Mouse (Mus musculus): ENCODE measurements around the gene Fkbp5.

Fkbp5 gene

DNA sequence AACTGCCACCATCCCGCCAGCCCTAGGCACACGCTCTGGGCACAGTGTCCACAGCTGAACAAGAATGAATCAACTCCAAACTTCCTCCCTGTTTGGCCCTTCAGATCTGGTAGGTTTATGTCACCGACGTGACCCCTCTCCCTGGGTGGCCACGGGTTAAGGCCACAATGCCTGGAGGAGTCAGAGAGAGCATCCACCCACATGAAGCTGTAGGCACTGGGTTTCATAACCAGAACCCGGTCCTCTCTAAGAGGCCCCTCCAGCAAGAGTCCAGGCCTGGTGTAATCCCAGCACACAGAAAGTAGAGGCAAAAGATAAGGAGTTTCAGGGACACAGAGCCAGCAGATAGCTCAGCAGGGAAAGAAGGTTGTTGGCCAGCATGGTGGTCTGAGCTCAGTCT is 13.1 kb downstream of the Fkbp5 start:
- DNase-seq (ENCODE audit: low read depth, low spot score) = no peak

DNA sequence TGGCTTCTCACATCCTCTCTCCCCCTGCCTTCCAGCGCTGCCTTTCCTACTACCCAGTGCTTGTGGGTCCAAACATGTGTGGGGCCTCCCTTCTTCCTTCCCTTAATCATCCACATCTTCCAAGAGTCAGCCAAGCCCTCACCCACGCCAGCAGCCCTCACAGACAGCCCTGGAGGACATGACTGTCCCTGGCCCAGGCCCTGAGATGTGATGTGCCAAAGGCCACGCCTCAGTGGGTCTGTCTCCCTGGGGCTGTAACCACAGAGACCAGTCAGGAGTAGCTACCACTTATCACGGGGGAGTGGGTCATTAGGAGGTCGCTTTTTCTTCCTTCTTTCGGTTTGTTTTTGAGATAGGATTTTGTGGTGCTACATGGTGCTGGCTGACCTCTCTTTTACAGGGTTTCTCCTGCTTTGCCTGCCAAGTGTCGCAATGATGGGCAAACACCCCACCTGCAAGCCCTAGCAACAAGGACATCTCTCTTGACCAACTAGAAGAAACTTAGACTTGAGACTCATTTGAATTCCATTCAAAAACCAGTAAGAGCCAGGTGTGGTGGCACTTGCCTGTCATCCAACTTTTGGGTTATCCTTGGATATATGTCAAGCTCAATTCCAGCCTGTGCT is 15.0 kb downstream of the Fkbp5 start:
- no peak for DNase-seq (ENCODE audit: low read depth, low spot score)

DNA sequence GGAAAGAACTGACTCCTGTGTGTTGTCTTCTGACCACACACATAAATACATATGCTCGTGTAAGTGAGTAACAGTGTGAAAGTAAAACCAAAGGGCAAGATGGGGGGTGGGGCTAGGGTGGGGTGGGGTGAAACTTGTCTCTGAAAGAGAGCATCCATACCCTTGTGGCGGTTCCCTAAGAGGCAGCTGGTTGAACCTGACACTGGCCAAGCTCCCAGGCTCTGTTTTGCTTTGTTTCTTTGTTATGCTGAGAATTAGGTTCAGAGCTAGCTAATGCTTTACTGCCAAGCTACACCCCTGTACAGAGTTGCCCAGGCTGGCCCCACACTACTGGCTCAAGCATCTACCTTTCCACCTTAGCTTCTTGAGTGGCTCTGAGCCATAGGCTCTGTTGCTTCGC is 16.9 kb downstream of the Fkbp5 start:
- DNase-seq (ENCODE audit: low read depth, low spot score) = no peak

DNA sequence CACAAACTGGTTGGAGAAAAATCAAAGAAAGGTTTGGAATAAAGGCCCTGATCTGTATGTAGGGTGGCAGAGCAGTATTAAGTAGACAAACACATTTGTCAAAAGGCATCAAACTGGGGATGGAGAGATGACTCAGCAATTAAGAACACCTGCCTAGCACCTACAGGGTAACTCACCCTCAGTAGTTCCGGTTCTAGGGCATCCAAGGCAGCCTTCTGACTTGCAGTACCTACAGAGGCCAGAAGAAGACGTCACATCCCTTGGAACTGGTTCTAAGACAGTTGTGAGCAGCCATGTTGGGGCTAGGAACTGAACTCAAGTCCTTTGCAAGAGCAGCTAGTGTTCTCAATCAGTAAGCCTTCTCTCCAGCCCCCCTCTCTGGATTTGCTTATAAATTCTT is 18.1 kb downstream of the Fkbp5 start:
- DNase-seq (ENCODE audit: low read depth, low spot score) = no peak

DNA sequence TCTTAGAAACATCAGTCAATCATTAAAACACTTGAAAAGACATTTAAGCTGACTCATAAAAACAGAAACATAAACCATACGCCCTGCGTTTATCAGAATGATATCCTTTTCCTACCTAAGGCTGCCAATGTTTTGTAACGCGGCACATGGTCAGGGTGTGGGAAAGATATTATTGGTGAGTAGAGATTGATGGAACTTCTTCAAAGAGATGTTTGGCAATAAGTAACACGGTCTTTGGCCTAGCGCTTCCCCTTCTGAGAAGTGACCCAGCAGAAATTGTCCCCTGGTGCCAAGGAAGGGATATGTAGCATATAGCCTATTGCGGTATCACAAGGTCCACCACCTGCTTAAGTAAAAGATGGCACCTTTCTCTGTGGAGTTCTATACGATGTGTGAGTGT is 21.5 kb downstream of the Fkbp5 start:
- DNase-seq (ENCODE audit: low read depth, low spot score) = no peak

DNA sequence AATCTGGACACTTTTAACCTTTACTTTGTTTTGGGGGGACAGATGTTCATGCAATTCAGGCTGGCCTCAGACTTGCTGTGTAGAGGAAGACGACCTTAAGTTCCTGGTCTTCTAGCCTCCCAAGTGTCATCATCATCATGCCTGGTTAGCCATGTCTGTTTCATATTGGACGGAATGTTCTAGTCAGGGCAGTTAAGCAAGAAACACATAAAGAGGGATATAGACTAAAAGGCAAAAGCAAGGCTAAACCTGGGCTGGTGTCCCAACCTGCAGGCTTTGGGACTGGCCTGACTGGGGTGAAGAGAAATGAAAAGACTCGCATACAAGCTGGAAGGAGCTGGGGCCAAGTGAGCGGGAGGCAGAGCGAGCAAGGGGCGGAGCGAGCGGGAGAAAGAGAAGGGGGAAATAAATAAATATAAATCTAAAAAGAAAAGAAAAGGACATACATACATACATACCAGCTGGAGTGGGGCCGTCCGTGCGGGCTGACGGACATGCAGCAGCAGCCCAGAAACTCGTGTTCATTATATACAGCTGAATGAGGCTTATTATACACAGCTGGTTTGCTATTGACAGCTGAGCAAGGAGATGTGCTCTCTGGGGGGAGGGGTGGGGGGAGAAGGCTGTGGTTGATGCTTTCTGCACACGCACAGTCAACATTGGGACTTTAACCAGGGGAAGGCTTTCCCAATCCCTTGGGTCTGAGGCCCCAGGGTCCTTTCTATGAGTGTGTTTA is 26.1 kb downstream of the Fkbp5 start:
- DNase-seq (ENCODE audit: low read depth, low spot score) = no peak

DNA sequence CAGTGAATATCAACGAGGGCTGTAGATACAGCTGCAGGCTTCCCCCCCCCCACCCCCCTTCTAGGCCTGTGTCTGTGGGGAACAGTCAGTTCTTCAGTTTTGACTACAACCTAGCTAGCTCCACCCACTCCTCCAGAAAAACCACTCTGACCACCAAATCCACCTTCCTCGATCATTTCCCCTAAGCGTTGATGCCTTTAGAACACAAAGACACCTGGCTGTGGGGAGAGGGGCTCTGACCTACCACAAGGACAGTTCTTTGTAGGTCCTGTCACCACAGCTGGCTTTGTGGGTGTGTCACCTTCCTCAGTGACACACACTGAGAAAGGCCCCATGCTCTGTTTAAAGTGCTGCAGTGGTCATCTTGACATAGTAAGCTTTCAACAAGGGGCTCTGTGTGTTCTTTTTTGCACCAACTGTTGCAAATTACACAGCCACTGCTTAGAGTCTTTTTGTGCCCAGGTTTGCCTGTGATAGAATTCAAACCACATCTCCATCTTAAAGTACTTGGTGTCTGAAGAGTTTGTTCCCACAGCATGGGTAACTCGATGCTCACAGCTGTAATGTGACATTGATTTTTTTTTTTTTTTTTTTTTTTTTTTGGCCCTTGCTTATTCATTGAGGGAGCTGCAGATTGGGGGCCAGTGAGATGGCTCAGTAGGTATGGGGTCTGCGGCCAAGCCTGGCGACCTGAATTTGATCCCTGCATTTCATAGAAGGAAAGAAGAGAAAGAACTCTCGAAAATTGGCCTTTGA is 28.9 kb downstream of the Fkbp5 start:
- no peak for DNase-seq (ENCODE audit: low read depth, low spot score)

DNA sequence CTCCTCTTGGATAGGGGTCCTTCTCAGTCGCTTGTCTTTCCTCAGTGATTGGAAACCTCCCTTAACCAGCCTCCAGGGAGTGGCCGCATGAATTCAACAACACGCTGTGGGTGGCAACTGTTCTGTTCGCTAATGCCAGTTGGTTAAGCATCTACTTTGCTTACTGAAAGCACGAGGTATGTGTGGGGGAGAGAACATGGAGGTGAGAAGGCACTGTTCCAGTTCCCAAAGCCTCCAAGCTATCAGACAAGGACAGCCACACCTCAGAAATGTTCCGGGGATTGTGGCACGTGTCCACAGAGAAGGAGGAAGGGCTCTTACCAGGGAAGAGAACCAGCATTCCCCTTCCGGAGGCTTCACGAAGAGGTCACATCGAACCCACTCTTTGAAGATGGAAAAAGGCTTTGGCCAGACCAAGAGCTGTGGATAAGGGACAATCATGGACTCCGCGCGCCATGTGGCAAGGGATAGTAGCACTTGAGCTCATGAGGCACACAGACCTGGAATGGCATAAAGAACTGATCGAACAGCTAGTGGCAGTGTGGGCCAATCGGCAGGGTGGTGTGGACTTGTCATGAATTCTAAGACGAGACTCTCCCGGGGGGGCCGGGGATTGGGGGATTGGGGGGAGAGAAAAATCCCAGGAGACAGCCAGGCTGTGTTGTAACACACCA is 29.6 kb downstream of the Fkbp5 start:
- no peak for DNase-seq (ENCODE audit: low read depth, low spot score)

DNA sequence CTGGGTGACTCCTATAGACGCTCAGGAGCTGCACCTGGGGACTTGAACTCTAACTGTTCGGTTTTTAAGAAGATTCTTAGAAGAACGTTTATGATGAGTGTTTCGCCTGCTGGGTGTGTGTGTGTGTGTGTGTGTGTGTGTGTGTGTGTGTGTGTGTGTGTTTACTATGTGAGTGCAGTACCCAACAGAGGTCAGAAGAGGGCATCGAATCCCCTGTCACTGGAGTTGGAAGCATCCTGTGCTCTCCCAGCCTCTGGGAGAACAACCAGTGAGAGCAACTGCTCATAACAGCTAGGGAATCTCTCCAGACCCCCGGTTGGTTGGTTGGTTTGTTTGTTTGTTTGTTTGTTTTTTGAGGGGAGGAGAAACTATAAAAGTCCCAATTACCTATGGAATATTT is 30.6 kb downstream of the Fkbp5 start:
- DNase-seq (ENCODE audit: low read depth, low spot score) = no peak

DNA sequence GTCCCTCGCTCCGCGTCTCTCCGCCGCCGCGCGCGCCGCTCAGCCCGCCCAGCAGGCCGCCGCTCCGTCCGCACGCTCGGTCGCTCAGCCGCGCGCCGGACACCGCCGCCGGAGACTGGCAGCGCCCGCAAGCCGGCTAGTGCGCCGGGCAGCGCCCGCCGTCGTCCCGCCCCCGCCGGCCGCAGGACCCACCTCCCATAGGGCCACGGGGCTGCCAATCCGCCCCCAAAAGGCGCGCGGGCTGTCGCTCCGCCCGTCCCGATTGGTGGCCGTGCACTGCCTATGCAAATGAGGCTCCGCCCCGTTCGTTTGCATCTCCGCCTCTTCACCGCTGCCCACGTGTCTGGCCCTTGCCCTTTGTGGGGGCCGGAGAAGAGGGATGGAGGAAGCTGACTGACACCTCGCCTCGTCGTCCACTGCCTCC is 31.3 kb downstream of the Fkbp5 start:
- peak; percentile 94 for DNase-seq (ENCODE audit: low read depth, low spot score)

DNA sequence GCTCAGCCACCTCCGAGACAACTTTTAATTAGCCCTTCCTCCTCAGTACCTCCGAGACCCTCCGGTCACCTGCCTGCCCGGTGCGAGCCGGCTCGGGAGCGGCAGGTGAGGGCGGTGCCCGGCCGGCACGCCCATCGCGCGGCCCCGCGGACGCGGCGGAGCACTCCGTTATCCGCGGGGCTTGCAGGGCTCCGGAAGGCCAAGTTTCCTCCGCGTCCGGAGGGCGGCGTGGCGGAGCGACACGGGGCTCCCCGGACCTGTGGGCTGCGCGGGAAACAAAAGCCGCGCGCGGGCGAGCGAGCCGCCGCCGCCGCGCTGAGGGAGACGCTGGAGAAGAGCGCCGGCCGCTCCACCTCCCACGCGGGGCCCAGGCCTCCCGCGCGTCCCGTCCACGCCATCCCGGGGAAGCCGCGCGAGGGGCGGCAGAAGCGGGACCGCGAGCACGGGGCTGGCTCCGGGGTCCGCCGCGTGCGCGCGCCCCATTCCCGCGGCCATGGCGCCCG is 31.8 kb downstream of the Fkbp5 start:
- peak; percentile 34 for DNase-seq (ENCODE audit: low read depth, low spot score)

DNA sequence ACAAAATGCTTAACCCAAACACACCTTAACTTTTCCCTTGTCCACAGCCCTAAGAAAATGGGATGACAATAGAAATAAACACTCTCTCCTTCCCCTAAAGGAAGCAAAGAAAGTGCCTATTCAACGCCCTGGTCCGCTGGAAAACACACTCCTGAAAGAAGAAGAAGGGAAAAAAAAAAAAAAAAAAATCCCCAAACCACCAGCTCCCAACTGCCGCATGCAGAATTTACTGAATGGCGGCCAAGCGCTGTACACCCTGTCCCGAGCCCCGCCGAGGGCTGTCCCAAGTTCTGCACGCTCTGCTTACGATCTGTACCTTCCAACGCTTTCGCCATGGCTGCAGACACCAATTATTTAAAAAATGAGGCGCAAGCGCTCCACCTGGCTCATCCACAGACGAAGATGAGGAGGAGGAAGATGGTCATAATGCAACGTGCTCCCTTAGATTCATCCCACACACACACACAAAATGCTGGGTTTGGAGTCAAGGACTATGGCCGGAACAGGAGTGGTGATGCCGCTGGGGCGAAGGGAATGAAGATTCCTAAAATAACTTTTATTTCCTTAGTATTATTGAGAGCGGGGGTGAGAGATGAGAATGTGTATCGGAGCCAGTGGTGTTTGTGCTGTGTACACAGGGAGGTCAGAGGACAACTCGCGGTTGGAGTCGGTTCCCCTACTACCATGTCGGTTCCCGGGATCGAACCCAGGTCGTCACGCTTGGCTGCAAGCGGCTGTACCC is 32.5 kb downstream of the Fkbp5 start:
- DNase-seq (ENCODE audit: low read depth, low spot score) = peak; percentile 40

DNA sequence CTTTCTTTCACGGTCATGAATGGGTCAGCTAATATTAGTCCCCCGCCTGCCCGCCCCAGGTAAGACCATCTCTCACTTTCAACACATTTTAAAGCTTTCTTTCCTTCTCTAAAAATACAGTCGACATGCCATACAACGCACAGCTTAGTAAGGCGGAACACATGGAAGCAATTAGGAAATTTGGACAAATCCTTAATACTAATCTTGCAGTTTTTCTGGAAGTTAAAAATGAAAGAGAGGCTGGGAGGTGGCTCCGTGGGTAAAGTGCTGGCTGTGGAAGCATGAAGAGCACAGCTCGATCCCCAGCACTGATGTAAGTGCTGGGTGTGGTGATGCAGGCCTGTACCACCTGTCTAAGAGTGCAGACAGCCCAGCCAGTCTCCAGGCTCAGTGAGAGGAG is 39.9 kb downstream of the Fkbp5 start:
- DNase-seq (ENCODE audit: low read depth, low spot score) = no peak

DNA sequence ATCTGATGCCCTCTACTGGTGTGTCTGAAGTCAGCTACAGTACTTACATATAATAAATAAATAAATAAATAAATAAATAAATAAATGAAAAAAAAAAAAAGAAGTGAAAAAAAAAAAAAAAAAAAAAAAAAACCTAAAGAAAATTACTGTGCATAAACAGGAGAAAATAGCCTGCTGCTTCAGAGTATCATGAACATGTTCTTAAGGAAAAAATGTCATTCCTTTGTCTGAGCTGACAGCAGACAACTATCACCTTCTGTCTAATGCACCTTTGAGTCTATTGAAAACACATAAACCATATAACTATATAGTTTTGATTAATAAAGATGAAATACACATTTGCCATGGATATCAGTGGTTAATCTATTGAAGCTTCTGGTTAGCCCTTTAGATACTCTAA is 40.9 kb downstream of the Fkbp5 start:
- DNase-seq (ENCODE audit: low read depth, low spot score) = no peak

DNA sequence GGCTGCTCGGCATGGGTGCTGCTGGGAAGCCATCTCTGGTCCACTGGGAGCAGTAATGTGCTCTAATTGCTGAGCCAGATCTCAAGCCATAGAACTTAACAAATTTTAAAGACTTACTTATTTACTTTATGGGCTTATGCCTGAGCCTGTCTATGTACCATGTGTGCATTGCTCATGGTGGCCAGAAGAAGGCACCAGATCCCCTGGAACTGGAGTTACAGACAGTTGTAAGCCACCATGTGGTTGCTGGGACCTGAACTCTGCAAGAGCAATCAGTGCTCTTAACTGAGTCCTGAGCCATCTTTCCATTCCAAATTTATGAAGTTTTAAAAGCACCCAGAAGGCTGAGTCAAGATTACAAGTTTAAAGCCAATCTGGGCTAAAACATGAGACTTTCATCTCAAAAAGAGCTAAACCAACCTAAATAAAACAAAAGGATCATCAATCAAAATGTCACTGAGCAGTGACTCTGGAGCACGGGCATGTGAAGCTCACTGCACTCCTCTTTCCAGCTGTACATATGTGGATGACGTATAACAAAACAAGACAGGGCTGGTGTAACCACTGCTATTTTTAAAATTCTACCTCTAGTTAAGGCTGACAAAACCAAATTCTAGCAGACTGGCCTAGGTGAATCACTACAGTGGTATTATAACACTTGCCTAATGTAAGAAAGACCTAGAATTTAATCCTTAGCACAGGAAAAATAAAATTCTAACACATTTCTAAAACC is 41.6 kb downstream of the Fkbp5 start:
- DNase-seq (ENCODE audit: low read depth, low spot score) = no peak

DNA sequence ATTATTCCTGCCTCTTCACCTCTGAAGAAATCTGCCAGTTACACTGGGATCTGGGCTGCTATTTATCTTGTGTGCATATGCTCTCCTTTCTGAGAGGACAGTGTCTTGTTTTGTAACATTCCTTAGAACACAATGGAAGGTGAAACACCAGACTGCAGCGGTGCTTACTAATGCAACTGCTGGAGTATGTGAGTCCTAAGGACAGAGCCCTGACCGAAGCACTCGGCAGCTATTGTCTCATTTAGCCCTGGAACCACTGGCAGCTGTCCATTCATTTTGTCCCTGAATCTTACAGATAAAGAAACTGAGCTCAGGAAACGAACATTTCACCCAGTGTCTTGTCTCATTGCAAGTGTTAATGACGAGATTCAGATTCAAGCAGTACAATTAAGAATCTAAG is 44.6 kb downstream of the Fkbp5 start:
- no peak for DNase-seq (ENCODE audit: low read depth, low spot score)

DNA sequence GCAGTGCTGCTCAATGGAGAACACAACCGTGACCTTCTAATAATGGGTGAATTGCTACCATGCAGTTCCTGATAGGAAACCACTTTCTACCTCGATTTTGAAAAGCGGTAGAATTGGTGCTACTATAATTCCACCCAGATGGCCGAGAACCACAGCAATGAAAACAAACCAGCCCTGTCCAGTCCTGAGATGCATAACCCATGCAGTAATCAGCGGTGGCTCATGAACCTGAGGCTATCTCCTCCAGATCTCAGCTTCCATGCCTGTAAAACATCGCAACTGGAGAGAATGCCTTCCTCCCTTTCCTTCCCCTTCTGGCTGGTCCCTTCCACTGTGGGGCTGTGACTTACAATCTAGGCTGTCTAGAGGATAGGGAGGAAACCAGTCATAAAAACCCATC is 46.5 kb downstream of the Fkbp5 start:
- DNase-seq (ENCODE audit: low read depth, low spot score) = no peak

DNA sequence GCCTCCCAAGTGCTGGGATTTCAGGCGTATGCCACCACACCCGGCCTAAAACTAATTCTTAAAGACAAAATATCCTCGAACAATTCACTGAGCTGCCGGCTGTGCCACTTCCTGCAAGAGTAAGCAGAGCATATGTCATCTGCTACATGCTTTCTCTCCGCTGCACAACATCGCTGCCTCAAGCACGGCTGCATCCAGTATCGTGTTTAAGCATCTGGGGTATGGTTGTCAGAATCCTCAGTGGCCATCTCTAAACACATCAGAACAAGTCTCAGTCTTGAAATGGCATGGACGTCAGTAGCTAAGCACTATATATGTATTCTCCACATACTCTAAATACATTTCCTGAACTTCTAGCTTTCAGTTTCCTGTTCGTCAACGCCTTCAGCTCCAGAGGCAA is 49.6 kb downstream of the Fkbp5 start:
- DNase-seq (ENCODE audit: low read depth, low spot score) = no peak

DNA sequence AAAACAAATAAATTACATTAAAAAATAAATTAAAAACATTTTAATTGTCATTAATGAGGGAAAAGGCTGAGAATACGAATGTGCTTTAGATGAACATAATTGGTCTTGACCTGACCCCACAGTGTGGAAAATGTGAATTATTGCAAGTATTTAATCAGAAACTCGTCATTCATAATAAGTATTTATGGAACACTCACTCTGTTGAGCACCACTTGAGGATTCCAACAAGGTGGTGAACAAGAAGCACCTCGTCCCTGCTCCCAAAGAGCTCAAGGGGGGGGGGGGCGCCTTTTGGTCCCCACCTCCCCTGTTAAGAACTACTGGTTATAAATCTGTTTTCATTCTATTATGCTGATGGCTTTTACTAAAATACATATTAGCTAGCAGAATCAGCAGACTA is 51.4 kb downstream of the Fkbp5 start:
- DNase-seq (ENCODE audit: low read depth, low spot score) = no peak

DNA sequence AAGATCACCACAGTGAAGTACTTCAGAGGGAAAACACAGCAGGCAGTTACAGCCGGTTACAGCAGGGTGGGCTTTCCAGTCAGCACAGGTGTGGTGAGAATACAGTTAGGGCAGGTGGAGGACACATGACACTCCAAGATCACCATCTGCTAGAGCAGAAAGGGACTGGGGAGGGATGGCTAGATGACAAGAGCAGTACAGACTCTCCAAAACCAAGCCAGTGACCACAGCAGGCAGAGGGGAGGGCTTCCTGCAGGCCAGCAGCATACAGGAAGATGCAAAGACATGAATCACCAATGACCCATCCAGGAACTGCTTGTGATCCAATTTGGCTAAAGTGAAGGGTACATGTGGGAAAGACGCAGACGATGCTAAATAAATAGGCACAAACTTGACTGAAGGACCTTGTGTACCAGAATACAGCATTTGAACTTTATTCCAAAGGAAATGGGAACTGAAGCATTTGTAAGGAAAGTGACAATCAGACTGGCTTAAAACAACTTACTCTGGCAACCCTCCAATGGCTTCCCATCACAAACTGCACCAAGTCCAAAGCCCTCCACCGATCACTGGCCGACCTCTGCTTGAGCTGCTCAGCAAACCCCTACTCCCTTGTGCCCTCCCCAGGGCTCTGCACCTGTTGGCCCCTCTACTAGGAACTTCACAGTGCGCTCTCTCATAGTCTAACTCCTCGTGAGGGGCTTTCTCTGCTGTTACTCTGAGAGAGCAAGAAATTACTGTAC is 53.5 kb downstream of the Fkbp5 start:
- no peak for DNase-seq (ENCODE audit: low read depth, low spot score)

Data from embryo, embryonic 11.5 days (tissue).